Mouse (Mus musculus): ENCODE measurements around the gene Mettl26. TPM values are rescaled to one million over a fixed set of nuclear protein-coding genes. Genes with fewer than 3 reads are reported as not detected.

The Mettl26 gene
- polyA plus RNA-seq (2012; rRNA removed) = 149 and 196 TPM in 2 replicates

DNA sequence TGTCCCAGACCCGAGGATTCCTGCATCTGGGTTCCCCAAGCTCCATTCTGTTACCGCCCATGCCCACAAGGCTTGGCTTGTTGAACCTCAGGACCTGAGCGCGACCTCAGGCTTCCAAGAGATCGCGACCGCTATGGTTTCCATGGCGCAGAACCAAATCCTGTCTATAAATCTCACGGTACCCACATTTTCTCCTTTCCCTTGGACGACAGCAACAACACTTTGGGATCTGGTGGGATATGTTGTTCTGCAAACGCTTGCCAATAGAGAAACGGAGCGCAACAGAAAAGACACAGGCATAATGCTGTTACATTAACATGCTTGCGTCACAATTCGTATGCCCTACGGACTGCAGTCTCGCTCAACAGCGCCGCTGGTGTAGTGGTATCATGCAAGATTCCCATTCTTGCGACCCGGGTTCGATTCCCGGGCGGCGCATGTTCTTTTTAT is at the start of gene Mettl26:
Mettl26 (plus strand) TSS at position 354 of the 450 bp plus-strand sequence.
- TF ChIP-seq CTCF (IDR thresholded peaks at IDR 0.05; ENCODE audit: extremely low read depth, insufficient read length, insufficient replicate concordance, low read depth, low read length) = no peak
- no peak for TF ChIP-seq POLR2A (IDR thresholded peaks at IDR 0.05; ENCODE audit: low read depth, low read length)
- WGBS = under 1% methylated on average over 25 of the region's 25 CpGs
- H3K4me1 ChIP-seq (ENCODE audit: control insufficient read depth, insufficient read depth, insufficient read length, low read length) = peaks cover 10% of the 10 kb centered on the region

DNA sequence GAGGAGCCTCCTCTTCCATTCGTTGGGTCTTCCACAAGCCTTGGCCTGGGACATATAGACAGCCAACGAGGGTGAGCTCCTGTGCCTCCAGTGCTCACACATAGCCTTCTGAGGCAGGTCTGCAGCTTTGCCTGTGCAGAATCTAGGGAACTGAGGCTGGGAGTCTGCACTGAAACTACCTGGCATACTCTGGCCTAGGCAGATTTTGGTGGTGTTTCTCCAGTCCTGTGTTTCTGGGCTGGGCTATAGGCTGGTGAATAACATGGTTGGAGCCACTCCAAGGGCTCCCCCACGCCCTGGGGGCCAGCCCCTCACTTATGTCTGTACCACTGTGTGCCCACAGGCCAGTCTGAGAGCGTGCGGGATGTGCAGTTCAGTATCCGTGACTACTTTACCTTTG is 49.6 kb upstream of the Mettl26 start:
- TF ChIP-seq POLR2A (IDR thresholded peaks at IDR 0.05; ENCODE audit: low read depth, low read length) (no peak), CTCF (IDR thresholded peaks at IDR 0.05; ENCODE audit: extremely low read depth, insufficient read length, insufficient replicate concordance, low read depth, low read length) (no peak)
- Histone ChIP-seq H3K27me3 (ENCODE audit: control insufficient read depth, insufficient read depth, low read length) (no peaks in the 10 kb centered on the region), H3K36me3 (ENCODE audit: control insufficient read depth, insufficient read depth, low read length) (peaks cover 11% of the 10 kb centered on the region), H3K4me3 (ENCODE audit: low read depth, low read length) (no peak overlapping the region), H3K27ac (ENCODE audit: insufficient read depth, low read depth, low read length) (no peak overlapping the region), H3K4me1 (ENCODE audit: control insufficient read depth, insufficient read depth, insufficient read length, low read length) (peaks cover 19% of the 10 kb centered on the region)
- WGBS = 89% methylated on average over 6 of the region's 6 CpGs

More for the DNA sequence above, at the start of gene Mettl26:
- peak within 1 kb of the TSS; percentile 71 for H3K27ac ChIP-seq (ENCODE audit: insufficient read depth, low read depth, low read length)
- no peaks in the 10 kb centered on the region for H3K27me3 ChIP-seq (ENCODE audit: control insufficient read depth, insufficient read depth, low read length)
- peak within 1 kb of the TSS; percentile 78 for H3K4me3 ChIP-seq (ENCODE audit: low read depth, low read length)
- peaks cover 8% of the 10 kb centered on the region; the same call in 1 of the 2 replicates for H3K36me3 ChIP-seq (ENCODE audit: control insufficient read depth, insufficient read depth, low read length)

DNA sequence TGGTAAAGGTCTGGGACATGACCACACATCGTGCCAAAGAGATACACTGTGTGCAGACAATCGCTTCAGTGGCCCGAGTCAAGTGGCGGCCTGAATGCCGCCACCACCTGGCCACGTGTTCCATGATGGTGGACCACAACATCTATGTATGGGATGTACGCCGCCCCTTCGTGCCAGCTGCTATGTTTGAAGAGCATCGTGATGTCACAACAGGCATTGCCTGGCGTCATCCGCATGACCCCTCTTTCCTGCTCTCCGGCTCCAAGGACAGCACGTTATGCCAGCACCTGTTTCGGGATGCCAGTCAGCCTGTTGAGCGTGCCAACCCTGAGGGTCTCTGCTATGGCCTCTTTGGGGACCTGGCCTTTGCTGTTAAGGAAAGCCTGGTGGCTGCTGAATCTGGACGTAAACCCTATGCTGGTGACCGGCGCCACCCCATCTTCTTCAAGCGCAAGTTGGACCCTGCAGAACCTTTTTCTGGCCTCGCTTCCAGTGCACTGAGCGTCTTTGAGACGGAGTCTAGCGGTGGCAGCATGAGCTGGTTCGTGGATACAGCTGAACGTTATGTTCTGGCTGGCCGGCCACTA is 48.8 kb upstream of the Mettl26 start:
- no peak for TF ChIP-seq CTCF (IDR thresholded peaks at IDR 0.05; ENCODE audit: extremely low read depth, insufficient read length, insufficient replicate concordance, low read depth, low read length)
- no peak for TF ChIP-seq POLR2A (IDR thresholded peaks at IDR 0.05; ENCODE audit: low read depth, low read length)
- H3K4me1 ChIP-seq (ENCODE audit: control insufficient read depth, insufficient read depth, insufficient read length, low read length) = peaks cover 22% of the 10 kb centered on the region
- H3K27ac ChIP-seq (ENCODE audit: insufficient read depth, low read depth, low read length) = no peak overlapping the region
- no peaks in the 10 kb centered on the region for H3K27me3 ChIP-seq (ENCODE audit: control insufficient read depth, insufficient read depth, low read length)
- WGBS = 95% methylated on average over 27 of the region's 27 CpGs
- H3K4me3 ChIP-seq (ENCODE audit: low read depth, low read length) = no peak overlapping the region
- peaks cover 18% of the 10 kb centered on the region for H3K36me3 ChIP-seq (ENCODE audit: control insufficient read depth, insufficient read depth, low read length)

DNA sequence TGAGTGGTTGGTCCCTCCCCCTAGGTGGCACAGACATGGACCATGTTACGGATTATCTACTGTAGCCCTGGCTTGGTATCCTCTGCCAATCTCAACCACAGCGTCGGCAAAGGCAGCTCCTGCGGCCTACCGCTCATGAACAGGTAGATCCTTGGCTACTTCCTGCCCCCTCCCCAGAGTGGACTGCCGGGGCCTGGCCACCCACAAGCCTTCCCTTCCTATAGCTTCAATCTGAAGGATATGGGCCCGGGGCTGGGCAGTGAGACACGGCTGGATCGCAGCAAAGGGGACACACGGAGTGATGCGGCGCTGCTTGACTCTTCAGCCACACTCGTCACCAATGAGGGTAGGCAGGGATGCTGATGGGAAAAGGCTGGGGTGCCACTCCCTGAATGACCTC is 47.9 kb upstream of the Mettl26 start:
- no peak overlapping the region for H3K27ac ChIP-seq (ENCODE audit: insufficient read depth, low read depth, low read length)
- peaks cover 32% of the 10 kb centered on the region for H3K4me1 ChIP-seq (ENCODE audit: control insufficient read depth, insufficient read depth, insufficient read length, low read length)
- H3K27me3 ChIP-seq (ENCODE audit: control insufficient read depth, insufficient read depth, low read length) = no peaks in the 10 kb centered on the region
- H3K4me3 ChIP-seq (ENCODE audit: low read depth, low read length) = no peak overlapping the region
- 96% methylated on average over 13 of the region's 13 CpGs for WGBS
- no peak for TF ChIP-seq CTCF (IDR thresholded peaks at IDR 0.05; ENCODE audit: extremely low read depth, insufficient read length, insufficient replicate concordance, low read depth, low read length)
- no peak for TF ChIP-seq POLR2A (IDR thresholded peaks at IDR 0.05; ENCODE audit: low read depth, low read length)
- peaks cover 24% of the 10 kb centered on the region for H3K36me3 ChIP-seq (ENCODE audit: control insufficient read depth, insufficient read depth, low read length)

DNA sequence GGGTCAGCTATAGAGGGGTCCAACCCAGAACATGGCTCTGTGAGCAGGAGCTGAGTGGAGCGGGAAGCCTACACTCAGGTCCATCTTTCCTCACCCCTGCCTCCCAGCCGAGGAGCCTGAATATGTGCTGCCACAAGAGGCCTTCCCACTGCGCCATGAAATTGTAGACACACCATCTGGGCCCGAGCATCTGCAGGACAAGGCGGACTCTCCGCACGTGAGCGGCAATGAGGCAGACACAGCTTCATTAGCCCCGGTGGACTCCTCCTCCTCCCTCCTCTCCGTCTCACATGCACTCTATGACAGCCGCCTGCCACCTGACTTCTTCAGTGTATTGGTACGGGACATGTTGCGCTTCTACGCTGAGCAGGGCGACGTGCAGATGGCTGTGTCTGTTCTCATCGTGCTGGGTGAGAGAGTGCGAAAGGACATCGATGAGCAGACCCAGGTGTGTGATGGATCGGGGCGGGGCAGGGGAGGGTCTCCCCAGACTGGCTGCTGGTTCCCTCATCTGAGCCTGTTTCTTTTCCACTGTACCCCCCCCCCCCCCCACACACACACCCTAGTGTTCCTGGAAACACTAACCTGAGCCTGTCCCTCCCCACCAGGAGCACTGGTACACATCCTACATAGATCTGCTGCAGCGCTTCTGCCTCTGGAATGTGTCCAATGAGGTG is 47.2 kb upstream of the Mettl26 start:
- TF ChIP-seq CTCF (IDR thresholded peaks at IDR 0.05; ENCODE audit: extremely low read depth, insufficient read length, insufficient replicate concordance, low read depth, low read length) (no peak), POLR2A (IDR thresholded peaks at IDR 0.05; ENCODE audit: low read depth, low read length) (no peak)
- H3K4me3 ChIP-seq (ENCODE audit: low read depth, low read length) = no peak overlapping the region
- peaks cover 24% of the 10 kb centered on the region for H3K36me3 ChIP-seq (ENCODE audit: control insufficient read depth, insufficient read depth, low read length)
- WGBS = 94% methylated on average over 22 of the region's 22 CpGs
- H3K27me3 ChIP-seq (ENCODE audit: control insufficient read depth, insufficient read depth, low read length) = no peaks in the 10 kb centered on the region
- no peak overlapping the region for H3K27ac ChIP-seq (ENCODE audit: insufficient read depth, low read depth, low read length)
- H3K4me1 ChIP-seq (ENCODE audit: control insufficient read depth, insufficient read depth, insufficient read length, low read length) = peaks cover 32% of the 10 kb centered on the region

DNA sequence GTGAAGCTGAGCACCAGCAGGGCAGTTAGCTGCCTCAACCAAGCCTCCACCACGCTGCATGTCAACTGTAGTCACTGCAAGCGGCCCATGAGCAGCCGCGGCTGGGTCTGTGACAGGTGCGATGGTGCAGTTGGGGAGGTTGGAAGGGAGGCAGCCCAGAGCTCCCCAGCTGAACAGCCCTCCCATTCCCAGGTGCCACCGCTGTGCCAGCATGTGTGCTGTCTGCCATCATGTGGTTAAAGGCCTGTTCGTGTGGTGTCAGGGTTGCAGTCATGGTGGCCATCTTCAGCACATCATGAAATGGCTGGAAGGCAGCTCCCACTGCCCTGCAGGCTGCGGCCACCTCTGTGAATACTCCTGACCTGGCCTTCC is 46.7 kb upstream of the Mettl26 start:
- Histone ChIP-seq H3K27me3 (ENCODE audit: control insufficient read depth, insufficient read depth, low read length) (no peaks in the 10 kb centered on the region), H3K36me3 (ENCODE audit: control insufficient read depth, insufficient read depth, low read length) (peaks cover 24% of the 10 kb centered on the region), H3K27ac (ENCODE audit: insufficient read depth, low read depth, low read length) (peak overlapping the region; percentile 51), H3K4me3 (ENCODE audit: low read depth, low read length) (peak overlapping the region; percentile 63), H3K4me1 (ENCODE audit: control insufficient read depth, insufficient read depth, insufficient read length, low read length) (peaks cover 32% of the 10 kb centered on the region)
- WGBS = 84% methylated on average over 8 of the region's 8 CpGs
- TF ChIP-seq CTCF (IDR thresholded peaks at IDR 0.05; ENCODE audit: extremely low read depth, insufficient read length, insufficient replicate concordance, low read depth, low read length) = no peak
- TF ChIP-seq POLR2A (IDR thresholded peaks at IDR 0.05; ENCODE audit: low read depth, low read length) = no peak

Measured in small intestine, adult 2 months (tissue).